21 mouse cellular contexts compared by ENCODE assay signal in genomic region chr4:32286405-32286804, GRCm38 (mm10).
"Had no signal": no experiment of that assay in that cellular context is flagged by ENCODE, and none has a peak within 500 bp of the region (broad histone marks: within the 10 kb centered on the region; RNA-seq: fewer than 3 reads in every experiment).

No protein-coding gene starts in this region.

- ATAC-seq: lung, postnatal 0 days; midbrain, embryonic 15.5 days had no signal

- H3K4me2 ChIP-seq: limb, embryonic 12.5 days; limb, embryonic 15.5 days; liver, embryonic 11.5 days; lung, embryonic 14.5 days; midbrain, embryonic 12.5 days; midbrain, embryonic 15.5 days; neural tube, embryonic 12.5 days; neural tube, embryonic 15.5 days; stomach, embryonic 15.5 days had no signal

- H3K36me3 ChIP-seq: limb, embryonic 12.5 days; limb, embryonic 15.5 days; midbrain, embryonic 12.5 days; midbrain, embryonic 15.5 days; neural tube, embryonic 12.5 days; neural tube, embryonic 15.5 days; stomach, embryonic 15.5 days had no signal

- DNase-seq: kidney, postnatal 25 days; layer of hippocampus, adult 9-11 months; liver, postnatal 0 days; lung, embryonic 14.5 days; right cerebral cortex, adult 18-20 months; right cerebral cortex, postnatal 14 days; right cerebral cortex, postnatal 4 days; thymus, postnatal 25 days had no signal

- H3K27me3 ChIP-seq: limb, embryonic 12.5 days; limb, embryonic 15.5 days; midbrain, embryonic 12.5 days; midbrain, embryonic 15.5 days; neural tube, embryonic 12.5 days; neural tube, embryonic 15.5 days; stomach, embryonic 15.5 days had no signal

- H3K4me3 ChIP-seq: layer of hippocampus, adult 2 months; limb, embryonic 12.5 days; limb, embryonic 15.5 days; midbrain, embryonic 12.5 days; midbrain, embryonic 15.5 days; neural tube, embryonic 12.5 days; neural tube, embryonic 15.5 days; stomach, embryonic 15.5 days had no signal

- H3K9me3 ChIP-seq: limb, embryonic 12.5 days; limb, embryonic 15.5 days; midbrain, embryonic 12.5 days; midbrain, embryonic 15.5 days; neural tube, embryonic 12.5 days; neural tube, embryonic 15.5 days; stomach, embryonic 15.5 days had no signal

- H3K27ac ChIP-seq: kidney, postnatal 0 days; layer of hippocampus, adult 2 months; limb, embryonic 12.5 days; limb, embryonic 15.5 days; liver, embryonic 14.5 days; macrophage; midbrain, embryonic 12.5 days; midbrain, embryonic 15.5 days; neural tube, embryonic 12.5 days; neural tube, embryonic 15.5 days; stomach, embryonic 15.5 days had no signal

- H3K9ac ChIP-seq: limb, embryonic 12.5 days; limb, embryonic 15.5 days; liver, embryonic 14.5 days; liver, postnatal 0 days; lung, embryonic 14.5 days; midbrain, embryonic 12.5 days; midbrain, embryonic 15.5 days; neural tube, embryonic 12.5 days; neural tube, embryonic 15.5 days; stomach, embryonic 15.5 days had no signal
